Mouse (Mus musculus) CH12.LX (cell line): Measurements from ENCODE around the gene Trmt11. TPM values are rescaled to one million over a fixed set of nuclear protein-coding genes. Genes with fewer than 3 reads are reported as not detected.
"Not testable (repeated sequence)": the region's sequence is repeated elsewhere in the genome, so short reads cannot be mapped to it uniquely, and the experiment has no call there.

ENCODE experiments used
- DNase-seq: peaks from one replicate; pipeline ENCODE4 v3.0.0-alpha.2; 2013; ENCODE audit errors: extremely low read depth
- H3K27ac ChIP-seq: 2 replicates; pipeline ENCODE4 v1.5.1; 2012; ENCODE audit warnings: low read depth, mild to moderate bottlenecking, control low read depth, moderate library complexity; ENCODE audit not compliant: insufficient read depth
- H3K27me3 ChIP-seq: replicated peaks from 2 replicates; pipeline ENCODE3; 2012; ENCODE audit warnings: inconsistent platforms
- H3K36me3 ChIP-seq, 2 experiments: replicated peaks in 1 of 2; 2 replicates each; pipeline versions ENCODE3 to v1.6.1; 2012; ENCODE audit warnings: inconsistent platforms in 1 of 2, low read length in 1 of 2, mild to moderate bottlenecking in 1 of 2, mixed read lengths in 1 of 2, moderate library complexity in 1 of 2; ENCODE audit not compliant: control insufficient read depth in 1 of 2, insufficient read depth in 1 of 2
- H3K4me1 ChIP-seq, 2 experiments: 2 replicates each; pipeline ENCODE4 v1.6.1; 2012; ENCODE audit warnings: inconsistent platforms in 1 of 2, moderate library complexity in 1 of 2; ENCODE audit not compliant: insufficient read depth in 2 of 2, control insufficient read depth in 1 of 2
- H3K4me2 ChIP-seq: 2 replicates; pipeline ENCODE4 v1.6.1; 2012; ENCODE audit warnings: low read depth, mild to moderate bottlenecking, control low read depth; ENCODE audit not compliant: poor library complexity, insufficient read depth, severe bottlenecking
- H3K4me3 ChIP-seq, 3 experiments: fragments of 150-350 bp in 1 of 3; sonication (generic) in 1 of 3; replicated peaks in 1 of 3; 2 replicates each; pipeline versions ENCODE3 to v1.5.1; 2011 to 2012; ENCODE audit warnings: low read depth in 2 of 3, low read length in 2 of 3, mild to moderate bottlenecking in 2 of 3, moderate library complexity in 2 of 3, control low read depth in 1 of 3, improper control_type of control experiment in 1 of 3, inconsistent platforms in 1 of 3, mixed read lengths in 1 of 3; ENCODE audit not compliant: poor library complexity in 1 of 3
- H3K79me2 ChIP-seq: replicated peaks from 2 replicates; pipeline ENCODE4 v1.6.1; 2012; ENCODE audit warnings: mild to moderate bottlenecking, moderate library complexity; ENCODE audit not compliant: control insufficient read depth, poor library complexity, insufficient read depth, severe bottlenecking; ENCODE audit errors: extremely low read depth
- H3K9ac ChIP-seq: 2 replicates; pipeline ENCODE4 v1.6.1; 2012; ENCODE audit warnings: low read depth, mild to moderate bottlenecking, control low read depth, moderate library complexity; ENCODE audit not compliant: insufficient read depth
- H3K9me3 ChIP-seq: replicated peaks from 2 replicates; pipeline ENCODE3; 2012; ENCODE audit warnings: low read length, inconsistent platforms, mixed read lengths
- BHLHE40 ChIP-seq: IDR thresholded peaks from 2 replicates; pipeline ENCODE4 v1.6.1; 2011; ENCODE audit warnings: mild to moderate bottlenecking, low read depth, low read length, improper control_type of control experiment
- SIN3A ChIP-seq: IDR thresholded peaks from 2 replicates; pipeline ENCODE4 v1.6.1; 2012; ENCODE audit warnings: low read length, improper control_type of control experiment, inconsistent platforms
- dilution Hi-C: fragments of 300-500 bp; cut with MboI; formaldehyde crosslinking; loops from 2 replicates; pipeline ENCODE4 v1.14.3; 2020; ENCODE audit warnings: low sequenced_read_pairs; ENCODE audit not compliant: extremely low pct_unique_long_range_greater_than_20kb, extremely low pct_ligation_motif_present
- in situ Hi-C: fragments of 300-500 bp; cut with MboI; formaldehyde crosslinking; loops from 3 replicates; pipeline ENCODE4 v1.14.3; 2019; ENCODE audit warnings: low sequenced_read_pairs, low pct_ligation_motif_present, low pct_unique_long_range_greater_than_20kb, mixed read lengths
- polyA plus RNA-seq: library from polyadenylated mRNA; unstranded; fragments of >175 nt; gene quantifications from 2 replicates; pipeline ENCODE4 v1.2.1, GENCODE M21; 2012; ENCODE audit warnings: low read depth; ENCODE audit not compliant: insufficient read length
- total RNA-seq, 2 experiments: library from RNA; depleted of rRNA; stranded (reverse); fragments of 300-350 nt in 1 of 2; fragments of >200 nt in 1 of 2; gene quantifications; 2 replicates each; pipeline ENCODE4 v1.2.3; 2012 to 2014

Trmt11 gene
- total and polyA plus RNA-seq, 3 experiments: 11.9 to 40.3 (median 21.1) TPM

DNA sequence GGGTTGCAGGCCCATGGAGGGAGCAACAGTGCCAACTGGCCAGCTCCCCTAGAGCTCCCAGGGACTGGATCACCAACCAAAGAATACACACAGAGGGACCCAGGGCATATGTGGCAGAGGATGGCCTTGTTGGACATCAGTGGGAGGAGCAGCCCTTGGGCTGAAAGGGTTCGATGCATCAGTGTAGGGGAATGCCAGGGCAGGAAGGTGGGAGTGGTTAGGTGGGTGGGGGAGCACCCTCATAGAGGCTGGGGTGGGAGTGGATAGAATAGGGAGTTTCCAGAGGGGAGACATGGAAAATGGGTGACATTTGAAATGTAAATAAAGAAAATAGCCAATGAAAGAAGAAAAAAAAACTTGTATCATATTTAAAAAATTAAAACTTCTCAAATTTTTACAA lies 97.8 kb downstream of the Trmt11 start:
- Histone ChIP-seq H3K4me2 (no peak overlapping the region), H3K27ac (no peak overlapping the region), H3K9ac (no peak overlapping the region), H3K9me3 (no peaks in the 10 kb centered on the region), H3K4me1 (peaks cover 0 to 17% of the 10 kb centered on the region in 2 experiments; a peak in 2 of 4 replicates), H3K79me2 (no peaks in the 10 kb centered on the region), H3K36me3 (no peaks in the 10 kb centered on the region), H3K4me3 (no peak overlapping the region), H3K27me3 (no peaks in the 10 kb centered on the region)
- TF ChIP-seq SIN3A: no peak
- no peak for TF ChIP-seq BHLHE40
- in situ Hi-C loops: no loop called here
- peak; percentile 12 for DNase-seq
- dilution Hi-C loops: no loop called here

DNA sequence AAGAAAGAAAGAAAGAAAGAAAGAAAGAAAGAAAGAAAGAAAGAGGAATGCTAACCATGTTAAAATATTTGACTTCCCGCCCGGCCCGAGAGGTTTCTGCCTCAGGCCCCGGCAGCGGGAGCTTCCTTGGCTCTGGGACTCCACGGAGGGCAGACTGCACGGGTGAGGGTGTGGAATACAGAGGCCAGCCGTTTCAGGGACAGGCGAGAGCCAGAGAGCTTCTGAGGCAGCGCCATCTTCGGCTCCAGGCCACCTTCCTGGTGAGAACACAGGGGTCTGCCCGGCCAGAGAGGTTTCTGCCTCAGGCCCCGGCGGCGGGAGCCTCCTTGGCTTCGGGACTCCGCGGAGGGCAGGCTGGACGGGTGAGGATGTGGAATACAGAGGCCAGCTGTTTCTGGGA lies 102.3 kb downstream of the Trmt11 start:
- H3K9me3 ChIP-seq, H3K9ac ChIP-seq, dilution Hi-C loops, H3K4me1 ChIP-seq, H3K79me2 ChIP-seq, H3K36me3 ChIP-seq, DNase-seq, H3K27ac ChIP-seq, H3K4me2 ChIP-seq, H3K27me3 ChIP-seq, H3K4me3 ChIP-seq, in situ Hi-C loops: not testable (repeated sequence)

Other genes starting within 250 kb of the Trmt11 start
- 9.7 and 14.2 TPM in 2 replicates for gene Hint3, start 28.9 kb upstream of the Trmt11 start, total RNA-seq (2012; rRNA removed)
- gene Hint3, start 28.9 kb upstream of the Trmt11 start, total RNA-seq (2014; rRNA removed): 16.1 TPM in 2 replicates
- gene Hint3, start 28.9 kb upstream of the Trmt11 start, polyA plus RNA-seq: 10.3 and 14.5 TPM in 2 replicates
- 3.4 and 4.7 TPM in 2 replicates for gene Ncoa7, start 202.6 kb upstream of the Trmt11 start, total RNA-seq (2012; rRNA removed)
- 7.0 and 7.3 TPM in 2 replicates for gene Ncoa7, start 202.6 kb upstream of the Trmt11 start, total RNA-seq (2014; rRNA removed)
- gene Ncoa7, start 202.6 kb upstream of the Trmt11 start, polyA plus RNA-seq: 9.2 and 10.4 TPM in 2 replicates
- not detected in 2 replicates for gene Hey2, start 242.1 kb upstream of the Trmt11 start, total RNA-seq (2012; rRNA removed)
- gene Hey2, start 242.1 kb upstream of the Trmt11 start, total RNA-seq (2014; rRNA removed): 0.11 and 0.13 TPM in 2 replicates
- gene Hey2, start 242.1 kb upstream of the Trmt11 start, polyA plus RNA-seq: not detected in 2 replicates